In the genomic region with DNA sequence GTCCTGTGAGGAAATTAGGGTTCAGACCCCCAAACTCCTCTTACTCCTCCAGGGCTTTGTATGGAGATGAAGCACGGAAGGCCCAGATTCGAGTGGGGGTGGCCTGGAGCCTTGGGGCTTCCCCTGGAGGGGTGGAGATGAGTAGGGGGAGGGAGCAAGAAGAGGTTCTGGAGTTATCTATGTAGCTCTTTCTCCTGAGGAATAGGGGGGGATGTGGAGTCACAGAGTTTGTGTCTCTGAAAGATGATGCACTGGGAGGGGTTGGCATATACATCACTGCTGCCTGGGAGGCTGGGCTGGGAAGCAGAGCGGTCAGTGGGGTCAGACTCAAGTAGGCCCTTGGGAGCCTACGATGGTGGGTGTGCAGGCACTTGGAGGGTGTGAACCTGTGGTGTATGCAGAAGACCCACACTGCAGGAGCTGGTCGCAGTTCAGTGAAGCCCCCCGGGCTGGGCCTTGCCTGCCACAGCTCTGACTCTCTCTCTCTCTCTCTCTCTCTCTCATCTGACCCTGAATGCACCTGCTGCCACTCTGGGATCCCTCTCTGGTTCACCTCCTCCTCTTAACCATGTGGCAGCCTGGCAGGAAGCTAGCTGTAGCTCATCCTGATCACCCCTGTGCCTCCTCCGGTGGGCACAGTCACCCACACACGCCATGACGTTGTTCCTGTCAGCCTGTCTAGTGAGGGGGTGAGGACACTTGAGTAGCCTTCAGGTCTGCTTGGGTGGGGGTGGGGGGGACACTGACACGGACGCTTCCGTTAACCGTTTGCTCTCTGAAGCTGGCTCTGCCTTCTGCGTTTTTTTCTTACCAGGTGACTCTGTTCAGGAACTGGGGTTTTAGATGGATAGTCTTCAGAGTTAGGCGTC, we compare ENCODE assay signal across 8 mouse cellular contexts. TPM values are rescaled to one million over a fixed set of nuclear protein-coding genes. Genes with fewer than 3 reads are reported as not detected.
DNase-seq lines count a peak whose midpoint lies in the region; ATAC-seq and TF ChIP-seq lines count a peak whose summit lies in the region.

No protein-coding gene starts in this region.

- peak overlapping the region; percentile 99 for H3K27ac ChIP-seq in heart, embryonic 13.5 days (replicated peaks)
- 0 out of 2 replicates have a peak overlapping the region, but pooled peaks have one; percentile 90 for H3K27ac ChIP-seq in hindbrain, embryonic 12.5 days
- peak overlapping the region; percentile 98 for H3K27ac ChIP-seq in lung, embryonic 15.5 days
- H3K27ac ChIP-seq in stomach, postnatal 0 days (replicated peaks), result peak overlapping the region; percentile 98

- no peaks in the 10 kb centered on the region for H3K9me3 ChIP-seq in heart, embryonic 13.5 days
- no peaks in the 10 kb centered on the region for H3K9me3 ChIP-seq in hindbrain, embryonic 12.5 days (replicated peaks)
- H3K9me3 ChIP-seq in lung, embryonic 15.5 days, result no peaks in the 10 kb centered on the region
- no peaks in the 10 kb centered on the region for H3K9me3 ChIP-seq in stomach, postnatal 0 days (ENCODE audit: control insufficient read depth, low read length)

- TF ChIP-seq EP300 in stomach, postnatal 0 days (optimal IDR thresholded peaks at IDR 0.05), result no peak

- H3K9ac ChIP-seq in heart, embryonic 13.5 days, result peak overlapping the region; percentile 91
- peak overlapping the region; percentile 75 for H3K9ac ChIP-seq in hindbrain, embryonic 12.5 days
- H3K9ac ChIP-seq in lung, embryonic 15.5 days, result peak overlapping the region; percentile 87
- peak overlapping the region; percentile 90 for H3K9ac ChIP-seq in stomach, postnatal 0 days (ENCODE audit: low read length)

- ATAC-seq in heart, embryonic 13.5 days (ENCODE audit: extremely low read depth, insufficient number of reproducible peaks, low FRiP score, low TSS enrichment), result no peak
- ATAC-seq in hindbrain, embryonic 12.5 days (ENCODE audit: low FRiP score), result no peak
- ATAC-seq in lung, embryonic 15.5 days (ENCODE audit: borderline replicate concordance, extremely low read depth, low FRiP score, low TSS enrichment), result no peak
- ATAC-seq in stomach, postnatal 0 days (ENCODE audit: low FRiP score, low TSS enrichment), result no peak

- no peak for TF ChIP-seq CTCF in stomach, postnatal 0 days (IDR thresholded peaks at IDR 0.05; ENCODE audit: low read depth)

- WGBS in heart, embryonic 13.5 days, result 32% methylated on average over 15 of the region's 15 CpGs
- WGBS in hindbrain, embryonic 12.5 days, result 43% methylated on average over 15 of the region's 15 CpGs
- 27% methylated on average over 15 of the region's 15 CpGs for WGBS in lung, embryonic 15.5 days
- WGBS in stomach, postnatal 0 days, result 34% methylated on average over 15 of the region's 15 CpGs

- peaks cover 90% of the 10 kb centered on the region for H3K4me1 ChIP-seq in heart, embryonic 13.5 days
- H3K4me1 ChIP-seq in hindbrain, embryonic 12.5 days, result peaks cover 86% of the 10 kb centered on the region
- peaks cover 94% of the 10 kb centered on the region for H3K4me1 ChIP-seq in lung, embryonic 15.5 days
- peaks cover 37% of the 10 kb centered on the region for H3K4me1 ChIP-seq in stomach, postnatal 0 days (replicated peaks; ENCODE audit: control insufficient read depth, insufficient read depth)

- H3K4me2 ChIP-seq in heart, embryonic 13.5 days, result peak overlapping the region; percentile 79
- H3K4me2 ChIP-seq in hindbrain, embryonic 12.5 days (replicated peaks), result peak overlapping the region; percentile 87
- peak overlapping the region; percentile 95 for H3K4me2 ChIP-seq in lung, embryonic 15.5 days
- H3K4me2 ChIP-seq in stomach, postnatal 0 days (replicated peaks; ENCODE audit: low read depth), result peak overlapping the region; percentile 93

- no peak for DNase-seq in heart, postnatal 10 days
- peak; percentile 82 for DNase-seq in T-cell, adult 2 months (ENCODE audit: low spot score)
- DNase-seq in stomach, postnatal 0 days (ENCODE audit: low spot score), result peak; percentile 14
- no peak for DNase-seq in right cerebral cortex, postnatal 14 days
- no peak for DNase-seq in left cerebral cortex, postnatal 14 days (ENCODE audit: low spot score in 2 of 2)

- H3K4me3 ChIP-seq in heart, embryonic 13.5 days, result peak overlapping the region; percentile 89
- peak overlapping the region; percentile 60 for H3K4me3 ChIP-seq in hindbrain, embryonic 12.5 days
- H3K4me3 ChIP-seq in lung, embryonic 15.5 days, result peak overlapping the region; percentile 81
- peak overlapping the region; percentile 81 for H3K4me3 ChIP-seq in stomach, postnatal 0 days (ENCODE audit: low read depth, low read length)

- intact Hi-C loops in heart, postnatal 10 days (cut with DNase I), result no loop called here
- intact Hi-C loops in left cerebral cortex, postnatal 14 days (cut with DNase I), result no loop called here

- H3K36me3 ChIP-seq in heart, embryonic 13.5 days, result peaks cover 10% of the 10 kb centered on the region
- no peaks in the 10 kb centered on the region for H3K36me3 ChIP-seq in hindbrain, embryonic 12.5 days
- no peaks in the 10 kb centered on the region for H3K36me3 ChIP-seq in lung, embryonic 15.5 days
- no peaks in the 10 kb centered on the region for H3K36me3 ChIP-seq in stomach, postnatal 0 days (ENCODE audit: control insufficient read depth, insufficient read depth, low read length)

- no peaks in the 10 kb centered on the region; the same call in 1 of the 2 replicates for H3K27me3 ChIP-seq in heart, embryonic 13.5 days (replicated peaks)
- H3K27me3 ChIP-seq in hindbrain, embryonic 12.5 days, result peaks cover 9% of the 10 kb centered on the region; the same call in 1 of the 2 replicates
- H3K27me3 ChIP-seq in lung, embryonic 15.5 days, result no peaks in the 10 kb centered on the region
- no peaks in the 10 kb centered on the region for H3K27me3 ChIP-seq in stomach, postnatal 0 days (ENCODE audit: control insufficient read depth, insufficient read depth, low read length)

RNA-seq across cellular contexts. Expression of gene Rara, which starts 11.7 kb away (rescaled TPM):
- polyA plus RNA-seq in heart, embryonic 13.5 days (2015; fragmentation: Nextera tagmentation; extraction: Ambion mirVana), result 27.9 and 28.3 TPM in 2 replicates
- total RNA-seq in heart, postnatal 10 days (2021), result 10 to 100 TPM; 31.9 to 33.0 TPM
- 38.6 and 46.9 TPM in 2 replicates for polyA plus RNA-seq in hindbrain, embryonic 12.5 days (2016; fragmentation: Nextera tagmentation; extraction: Ambion mirVana)
- polyA plus RNA-seq in lung, embryonic 15.5 days (2015; fragmentation: Nextera tagmentation; extraction: Ambion mirVana), result 36.5 and 38.4 TPM in 2 replicates
- polyA plus RNA-seq in stomach, postnatal 0 days (2015; fragmentation: Nextera tagmentation; extraction: Ambion mirVana), result 20.1 and 25.9 TPM in 2 replicates
- 10 to 100 TPM; 14.6 to 15.1 TPM for total RNA-seq in left cerebral cortex, postnatal 14 days (2021)

RNA-seq across cellular contexts. Expression of gene Cdc6, which starts 31.7 kb away (rescaled TPM):
- polyA plus RNA-seq in heart, embryonic 13.5 days (2015; fragmentation: Nextera tagmentation; extraction: Ambion mirVana), result 21.1 and 22.9 TPM in 2 replicates
- total RNA-seq in heart, postnatal 10 days (2021), result 1 to 10 TPM; 3.3 to 3.6 TPM
- 19.0 and 20.2 TPM in 2 replicates for polyA plus RNA-seq in hindbrain, embryonic 12.5 days (2016; fragmentation: Nextera tagmentation; extraction: Ambion mirVana)
- 41.3 and 42.5 TPM in 2 replicates for polyA plus RNA-seq in lung, embryonic 15.5 days (2015; fragmentation: Nextera tagmentation; extraction: Ambion mirVana)
- polyA plus RNA-seq in stomach, postnatal 0 days (2015; fragmentation: Nextera tagmentation; extraction: Ambion mirVana), result 6.6 and 7.0 TPM in 2 replicates
- total RNA-seq in left cerebral cortex, postnatal 14 days (2021), result under 1 TPM; 0.47 to 0.57 TPM

RNA-seq across cellular contexts. Expression of gene Gjd3, which starts 43.5 kb away (rescaled TPM):
- polyA plus RNA-seq in heart, embryonic 13.5 days (2015; fragmentation: Nextera tagmentation; extraction: Ambion mirVana), result 1.3 and 3.3 TPM in 2 replicates
- 1 to 10 TPM; 1.3 to 2.0 TPM for total RNA-seq in heart, postnatal 10 days (2021)
- 0.88 and 1.1 TPM in 2 replicates for polyA plus RNA-seq in hindbrain, embryonic 12.5 days (2016; fragmentation: Nextera tagmentation; extraction: Ambion mirVana)
- polyA plus RNA-seq in lung, embryonic 15.5 days (2015; fragmentation: Nextera tagmentation; extraction: Ambion mirVana), result 0.20 and 0.61 TPM in 2 replicates
- 1.9 and 2.1 TPM in 2 replicates for polyA plus RNA-seq in stomach, postnatal 0 days (2015; fragmentation: Nextera tagmentation; extraction: Ambion mirVana)
- total RNA-seq in left cerebral cortex, postnatal 14 days (2021), result 1 to 10 TPM; 2.8 to 3.1 TPM

Comparison
In these comparisons a context has a peak if more than half of its experiments do, and no peak if none do; other contexts are left out.
1. DNase-seq: peak in T-cell, adult 2 months (single experiment) and stomach, postnatal 0 days (single experiment); none in heart, postnatal 10 days (0 of 2), right cerebral cortex, postnatal 14 days (single experiment) and left cerebral cortex, postnatal 14 days (0 of 2).
2. Peak in every context shown above with its lines, with median percentiles within 50 percentile points of each other: H3K27ac ChIP-seq, H3K4me2 ChIP-seq, H3K4me3 ChIP-seq and H3K9ac ChIP-seq.